Mouse (Mus musculus) bone marrow, adult 2 months (tissue): ENCODE results near the gene Blvra. TPM values are rescaled to one million over a fixed set of nuclear protein-coding genes. Genes with fewer than 3 reads are reported as not detected.

ENCODE experiments used
- H3K27ac ChIP-seq: fragments of 200-500 bp; 2 replicates; pipeline ENCODE4 v1.5.1; 2012; ENCODE audit warnings: low read depth, mild to moderate bottlenecking, control low read depth, inconsistent platforms, low read length; ENCODE audit not compliant: control insufficient read depth, poor library complexity, insufficient read depth
- H3K4me1 ChIP-seq: fragments of 200-500 bp; 2 replicates; pipeline ENCODE4 v1.6.1; 2011; ENCODE audit warnings: low read length; ENCODE audit not compliant: control insufficient read depth, insufficient read depth
- H3K4me3 ChIP-seq: fragments of 200-500 bp; replicated peaks from 2 replicates; pipeline ENCODE3; 2011; ENCODE audit warnings: mild to moderate bottlenecking, low read depth, low read length, control low read depth; ENCODE audit not compliant: control insufficient read depth
- CTCF ChIP-seq: fragments of 200-500 bp; IDR thresholded peaks from 2 replicates; pipeline ENCODE4 v1.5.1; 2011; ENCODE audit warnings: low read length, control low read depth; ENCODE audit not compliant: control insufficient read depth, insufficient read depth
- POLR2A ChIP-seq: fragments of 200-500 bp; IDR thresholded peaks from 2 replicates; pipeline ENCODE4 v1.6.1; 2011; ENCODE audit warnings: low read depth, mild to moderate bottlenecking, control low read depth, low read length, borderline replicate concordance; ENCODE audit not compliant: control insufficient read depth
- WGBS: fragments of 180-500 bp; shearing (Covaris S2); methylation state at CpG from one replicate; pipeline ENCODE4 v1.1.7; 2018; 5-methylcytosine and 5-hydroxymethylcytosine counted together
- polyA plus RNA-seq: library from polyadenylated mRNA; stranded (reverse); fragments of >200 nt; gene quantifications from 2 replicates; pipeline ENCODE4 v1.2.4, GENCODE M21; 2011; ENCODE audit warnings: low replicate concordance; ENCODE audit not compliant: missing spikeins, insufficient read depth, insufficient read length

Blvra gene
- polyA plus RNA-seq, 1 experiment = 44.3 TPM

DNA sequence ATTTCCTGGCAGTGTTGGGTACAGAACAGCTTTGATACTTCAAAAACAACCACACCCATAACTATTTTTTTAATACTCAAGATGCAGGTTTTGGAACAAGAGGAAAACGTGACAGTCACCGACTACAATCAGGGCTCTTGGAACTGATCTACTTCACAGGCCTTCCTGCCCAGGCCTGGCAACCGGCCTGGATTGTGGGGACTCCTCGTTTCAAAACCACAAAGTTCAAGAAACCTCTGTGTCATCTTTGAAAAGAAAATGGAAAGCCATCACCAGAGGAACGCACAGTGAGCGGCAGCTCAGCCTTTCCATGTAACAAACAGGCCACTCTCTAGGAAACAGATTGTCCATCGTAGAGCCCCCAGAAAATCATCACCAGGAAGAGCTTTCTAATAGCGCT lies 68.6 kb downstream of the Blvra start:
- Histone ChIP-seq H3K4me1 (peaks cover 3% of the 10 kb centered on the region; the same call in 1 of the 2 replicates), H3K4me3 (no peak overlapping the region), H3K27ac (no peak overlapping the region)
- TF ChIP-seq POLR2A (no peak), CTCF (no peak)
- 34% methylated on average over 8 of the region's 8 CpGs for WGBS

DNA sequence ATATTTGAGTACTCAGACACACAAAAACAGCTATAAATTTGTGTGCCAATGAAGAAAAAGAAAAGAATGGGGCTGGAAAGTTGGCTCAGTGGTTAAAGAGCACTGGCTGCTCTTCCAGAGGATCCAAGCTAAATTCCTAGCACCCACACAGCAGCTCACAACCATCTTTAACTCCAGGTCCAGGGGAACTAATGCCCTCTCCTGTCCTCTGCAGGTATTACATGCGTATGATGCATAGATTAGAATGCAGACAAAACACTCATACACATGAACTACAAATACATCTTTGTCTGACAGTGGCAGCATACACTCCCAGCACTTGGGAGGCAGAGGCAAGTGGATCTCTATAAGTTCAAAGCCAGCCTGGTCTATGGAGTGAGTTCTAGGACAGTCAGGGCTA lies 69.1 kb downstream of the Blvra start:
- WGBS = 92% methylated on average over 1 of the region's 1 CpGs
- no peak overlapping the region for H3K4me3 ChIP-seq

DNA sequence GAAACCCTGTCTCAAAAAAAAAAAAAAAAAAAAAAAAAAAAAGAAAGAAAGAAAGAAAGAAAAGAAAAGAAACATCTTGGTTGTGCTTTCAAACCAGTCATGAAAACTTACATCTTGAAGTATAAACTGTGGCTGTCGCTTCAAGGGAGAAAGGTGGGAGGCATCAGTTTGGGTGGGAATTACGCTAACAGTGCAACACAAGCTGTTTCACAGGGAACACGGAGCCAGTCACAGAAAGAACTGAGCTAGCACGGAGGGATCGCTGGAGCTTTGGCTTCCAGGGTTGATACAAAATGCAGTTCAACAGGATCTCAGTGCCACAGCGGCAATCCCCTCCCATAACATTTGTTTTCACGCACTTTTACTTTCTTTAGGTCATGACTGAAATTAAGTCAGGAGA lies 69.5 kb downstream of the Blvra start:
- Histone ChIP-seq H3K4me3 (no peak overlapping the region), H3K4me1 (peaks cover 3% of the 10 kb centered on the region; the same call in 1 of the 2 replicates), H3K27ac (no peak overlapping the region)
- TF ChIP-seq CTCF (no peak), POLR2A (no peak)
- 94% methylated on average over 7 of the region's 7 CpGs for WGBS

More for the DNA sequence above, 69.1 kb downstream of the Blvra start:
- TF ChIP-seq CTCF (no peak), POLR2A (no peak)
- H3K4me1 ChIP-seq = peaks cover 3% of the 10 kb centered on the region; the same call in 1 of the 2 replicates
- no peak overlapping the region for H3K27ac ChIP-seq

DNA sequence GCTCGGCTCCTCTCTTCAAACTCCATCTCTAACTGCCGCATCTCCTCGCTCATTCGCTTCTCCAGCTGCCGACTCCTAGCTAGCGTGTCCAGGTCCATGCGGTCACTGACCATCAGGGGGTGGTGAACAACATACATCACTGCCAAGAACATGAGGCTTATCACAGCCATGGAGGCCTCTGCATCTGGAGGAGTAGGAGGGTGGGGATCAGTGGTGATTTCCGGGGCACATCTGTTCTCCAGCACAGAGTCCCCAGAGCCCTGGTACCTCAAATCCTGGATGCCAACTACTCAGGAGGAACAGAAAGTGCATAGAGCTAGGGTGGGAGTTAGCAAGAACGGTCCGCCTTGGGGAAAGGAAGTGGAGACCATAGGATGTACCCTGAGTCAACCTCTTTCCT lies 71.6 kb downstream of the Blvra start:
- WGBS = 68% methylated on average over 10 of the region's 10 CpGs
- no peak for TF ChIP-seq POLR2A
- no peak for TF ChIP-seq CTCF
- Histone ChIP-seq H3K4me3 (peak overlapping the region; percentile 91), H3K4me1 (peaks cover 3% of the 10 kb centered on the region; the same call in 1 of the 2 replicates), H3K27ac (no peak overlapping the region)

DNA sequence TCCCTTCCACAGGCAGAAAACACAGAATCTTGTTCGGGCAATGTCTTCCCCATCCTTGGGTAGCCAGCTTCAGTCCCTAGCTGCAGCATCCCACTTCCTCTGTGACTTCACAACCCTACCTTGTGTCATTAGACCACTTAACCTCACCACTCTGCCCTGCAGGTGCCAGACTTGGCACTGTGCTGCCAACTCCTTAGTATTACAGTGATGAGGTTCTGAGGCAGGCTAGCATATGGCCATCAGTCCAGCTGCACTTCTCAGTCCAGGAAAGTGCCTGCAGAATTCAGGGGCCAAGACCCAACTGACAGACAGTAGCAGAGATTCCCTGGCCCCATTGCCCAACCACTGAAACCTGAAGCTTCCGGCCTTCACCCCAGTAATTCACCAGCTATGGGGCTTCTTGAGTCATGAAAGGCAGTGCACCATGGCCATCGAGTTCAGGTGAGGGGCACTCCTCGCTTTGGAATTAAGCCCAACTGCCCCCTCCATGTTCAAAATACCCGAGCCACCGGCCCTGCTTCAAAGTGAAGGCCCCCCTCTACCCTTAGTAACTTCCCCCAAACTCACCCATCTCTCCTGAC lies 72.2 kb downstream of the Blvra start:
- TF ChIP-seq POLR2A (no peak), CTCF (no peak)
- Histone ChIP-seq H3K4me1 (peaks cover 3% of the 10 kb centered on the region; the same call in 1 of the 2 replicates), H3K27ac (0 out of 2 replicates have a peak overlapping the region, but pooled peaks have one; percentile 1), H3K4me3 (peak overlapping the region; percentile 91)
- 6% methylated on average over 6 of the region's 6 CpGs for WGBS

DNA sequence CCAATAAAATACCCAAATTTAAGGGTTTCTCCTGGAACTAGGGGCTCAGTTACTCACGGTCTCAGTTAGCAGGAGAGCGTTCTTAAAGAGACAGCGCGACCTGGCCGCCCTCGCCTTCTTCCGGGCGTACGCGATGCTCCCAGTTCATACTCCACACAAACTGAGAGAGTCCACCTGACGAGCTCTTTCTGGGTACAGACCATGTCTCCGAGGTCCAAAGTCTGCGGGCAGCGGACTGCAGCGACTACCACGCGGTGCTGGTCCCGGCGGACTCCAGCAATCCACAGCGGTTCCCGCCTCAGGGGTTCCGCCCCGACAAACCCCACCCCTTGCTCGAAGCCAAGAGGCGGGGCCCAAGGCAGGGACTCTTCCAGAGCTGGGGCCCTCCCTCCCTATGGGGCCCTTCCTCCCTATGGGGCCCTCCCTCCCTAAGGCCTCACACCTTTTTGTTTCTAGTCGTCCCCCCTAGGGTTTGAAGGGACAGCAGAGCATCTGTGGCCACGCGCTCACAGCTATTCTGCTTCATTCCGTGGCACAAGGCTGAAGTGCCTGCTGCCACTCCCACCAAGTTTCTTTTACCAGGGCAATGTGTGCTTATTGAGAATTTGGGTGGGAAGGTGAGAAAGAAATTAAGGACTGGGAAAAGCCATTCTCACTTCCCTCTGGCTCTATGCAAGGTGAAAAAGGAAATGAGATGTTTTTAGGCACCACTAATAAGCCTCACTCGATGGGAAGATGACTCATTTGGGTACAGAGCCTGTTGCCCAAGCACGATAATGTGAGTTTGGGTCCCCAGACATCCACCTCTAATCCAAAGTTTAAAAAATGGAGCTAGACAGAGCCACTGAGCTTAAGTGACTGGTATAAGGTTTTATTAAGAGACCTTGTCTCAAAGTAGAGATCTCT lies 72.9 kb downstream of the Blvra start, which contains the start of gene Itpripl1:
Gene Itpripl1 (minus strand): TSS at position 285 of the 906 bp plus-strand sequence.
- WGBS = 2% methylated on average over 31 of the region's 31 CpGs
- peak within 1 kb of the TSS; percentile 58; the same call in 1 of the 2 replicates for H3K27ac ChIP-seq
- H3K4me3 ChIP-seq = peak within 1 kb of the TSS; percentile 91
- TF ChIP-seq POLR2A = peak; percentile 74; the same call in 1 of the 2 replicates
- TF ChIP-seq CTCF = no peak
- H3K4me1 ChIP-seq = peaks cover 3% of the 10 kb centered on the region; the same call in 1 of the 2 replicates

DNA sequence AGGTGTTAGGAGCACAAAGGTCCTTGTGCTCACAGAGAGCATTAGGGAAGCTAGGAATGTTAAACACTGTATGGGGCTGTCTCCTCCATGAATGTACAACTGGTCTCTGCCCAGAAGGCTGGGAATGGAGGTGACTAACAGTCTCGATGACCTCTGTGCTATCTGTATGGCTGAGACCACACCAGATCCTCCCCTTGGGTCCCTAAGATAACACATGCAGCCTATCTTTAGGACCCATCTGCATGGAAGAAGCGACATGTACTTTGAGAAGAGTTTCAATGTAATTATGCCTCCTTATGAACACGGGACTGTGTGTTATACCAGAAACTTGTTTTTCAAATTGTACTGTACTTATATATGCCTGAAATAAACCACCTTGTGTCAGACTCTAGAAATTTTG lies 75.2 kb downstream of the Blvra start:
- Histone ChIP-seq H3K4me1 (peaks cover 3% of the 10 kb centered on the region; the same call in 1 of the 2 replicates), H3K27ac (no peak overlapping the region), H3K4me3 (no peak overlapping the region)
- WGBS = 58% methylated on average over 3 of the region's 3 CpGs
- TF ChIP-seq CTCF = no peak
- no peak for TF ChIP-seq POLR2A

Other genes with a start within 250 kb of the Blvra start
- gene Trpm7, start 194.4 kb upstream of the Blvra start, polyA plus RNA-seq = 8.2 and 14.1 TPM in 2 replicates
- gene Sppl2a, start 137.4 kb upstream of the Blvra start, polyA plus RNA-seq = 14.0 and 17.3 TPM in 2 replicates
- gene Ap4e1, start 61.9 kb upstream of the Blvra start, polyA plus RNA-seq = 1.3 and 8.3 TPM in 2 replicates
- gene Ncaph, start 63.3 kb downstream of the Blvra start, polyA plus RNA-seq = 36.2 and 41.6 TPM in 2 replicates
- 5.4 and 7.6 TPM in 2 replicates for gene Itpripl1, start 72.8 kb downstream of the Blvra start, polyA plus RNA-seq
- gene 1810024B03Rik, start 137.6 kb downstream of the Blvra start, polyA plus RNA-seq = 0.54 and 2.3 TPM in 2 replicates
- 14.3 and 29.0 TPM in 2 replicates for gene Snrnp200, start 137.7 kb downstream of the Blvra start, polyA plus RNA-seq
- gene Ciao1, start 177.2 kb downstream of the Blvra start, polyA plus RNA-seq = 24.9 and 26.9 TPM in 2 replicates
- gene Tmem127, start 177.2 kb downstream of the Blvra start, polyA plus RNA-seq = 16.0 and 27.7 TPM in 2 replicates
- gene Stard7, start 199.6 kb downstream of the Blvra start, polyA plus RNA-seq = 23.7 and 25.4 TPM in 2 replicates